Mouse (Mus musculus) liver, embryonic 14.5 days (tissue): ENCODE results near the gene Ankrd34b.

Experiments used
- CTCF ChIP-seq: IDR thresholded peaks from 2 replicates; pipeline ENCODE4 v1.5.1; 2016; ENCODE audit warnings: antibody characterized with exemption, low read depth, control low read depth
- EP300 ChIP-seq: IDR thresholded peaks from 2 replicates; pipeline ENCODE4 v1.6.1; 2016; ENCODE audit warnings: antibody characterized with exemption, low read depth

DNA sequence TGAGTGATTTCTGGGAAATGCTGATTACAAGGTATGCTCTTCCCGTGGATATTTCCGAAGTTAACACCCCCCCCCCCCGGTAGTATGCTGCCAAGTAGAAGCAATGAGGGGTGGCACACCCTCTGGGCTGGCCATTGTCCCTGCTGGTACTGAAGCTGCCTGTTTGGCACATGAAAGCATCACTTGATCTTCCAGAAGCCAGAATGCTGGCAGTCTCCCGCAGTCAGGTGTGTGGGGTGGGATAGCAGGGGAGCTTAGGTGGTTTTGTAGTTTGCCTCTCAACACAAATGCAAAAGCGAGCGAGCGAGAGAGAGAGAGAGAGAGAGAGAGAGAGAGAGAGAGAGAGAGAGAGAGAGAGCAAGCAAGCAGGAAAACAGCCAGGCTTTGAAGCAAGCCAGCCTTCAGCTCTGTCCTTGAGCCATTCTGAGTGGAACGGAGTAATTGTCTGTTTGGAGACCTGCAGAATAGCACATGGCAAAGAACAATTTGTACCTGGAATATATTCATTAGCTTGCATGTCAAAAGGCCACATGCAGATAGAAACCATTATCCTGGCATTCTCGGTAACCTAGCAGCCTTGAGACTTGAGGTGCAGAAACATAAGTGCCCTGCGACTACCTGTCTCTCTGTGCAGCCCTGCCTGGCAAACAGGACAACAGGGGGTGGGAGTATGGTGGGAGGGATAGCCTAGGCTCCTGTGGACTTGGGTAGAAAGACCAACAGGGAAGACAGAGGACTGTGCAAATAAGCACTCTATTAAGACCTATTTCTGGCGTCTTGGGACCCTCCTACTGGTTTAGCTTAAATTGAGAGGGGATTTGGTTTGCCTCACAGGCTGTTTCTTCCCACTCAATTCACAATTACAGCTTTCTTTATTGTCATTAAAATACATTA lies 27.0 kb upstream of the Ankrd34b start:
- no peak for TF ChIP-seq CTCF
- no peak for TF ChIP-seq EP300
